Mouse (Mus musculus): ENCODE measurements around the gene Ccndbp1.
"Not testable (repeated sequence)": the region's sequence is repeated elsewhere in the genome, so short reads cannot be mapped to it uniquely, and the experiment has no call there.

The Ccndbp1 gene

GRCm38 (mm10) chr2:121007925-121008663, at the start of gene Ccndbp1:
Gene Ccndbp1, plus strand, starts transcription at chr2:121008403.
- DNase-seq (ENCODE audit: low spot score), result peak; percentile 96

DNA sequence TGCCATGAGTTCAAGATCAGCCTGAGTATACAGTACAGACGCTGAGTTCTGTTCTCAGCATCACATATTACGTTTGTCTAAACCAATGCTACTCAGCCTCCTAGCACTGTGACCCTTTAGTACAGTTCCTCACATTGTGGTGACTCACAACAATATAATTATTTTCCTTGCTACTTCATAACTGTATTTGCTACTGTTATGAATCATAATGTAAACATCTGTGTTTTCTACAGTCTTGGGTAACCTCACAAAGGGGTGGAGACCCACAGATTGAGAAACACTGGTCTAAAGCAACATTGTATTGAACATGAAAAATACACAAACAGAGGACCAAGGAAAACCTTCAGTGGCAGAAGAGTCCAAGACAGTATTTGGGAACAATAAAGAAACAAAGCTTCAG, 48.8 kb upstream of the Ccndbp1 start:
- DNase-seq (ENCODE audit: low spot score), result no peak

GRCm38 (mm10) chr2:120959827-120960226, 48.4 kb upstream of the Ccndbp1 start:
- no peak for DNase-seq (ENCODE audit: low spot score)

DNA sequence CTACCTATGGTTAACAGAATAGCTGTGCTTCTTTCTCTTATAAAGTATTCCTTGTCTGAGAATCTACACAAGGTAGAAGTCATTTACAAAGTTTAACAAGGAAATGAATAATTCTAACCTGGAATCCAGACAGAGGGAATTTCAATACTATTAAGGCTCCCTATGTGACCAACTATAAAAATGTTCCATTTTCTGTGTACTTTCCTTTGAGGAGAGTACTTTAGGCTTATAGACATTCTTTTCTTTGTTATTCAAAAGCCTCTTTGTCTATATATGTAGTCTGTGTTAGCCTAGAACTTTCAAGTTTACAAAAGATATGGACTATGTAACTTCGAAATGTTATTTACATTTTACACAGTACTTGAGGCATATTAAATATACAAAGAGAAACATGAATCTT, 47.9 kb upstream of the Ccndbp1 start:
- DNase-seq (ENCODE audit: low spot score), result no peak

DNA sequence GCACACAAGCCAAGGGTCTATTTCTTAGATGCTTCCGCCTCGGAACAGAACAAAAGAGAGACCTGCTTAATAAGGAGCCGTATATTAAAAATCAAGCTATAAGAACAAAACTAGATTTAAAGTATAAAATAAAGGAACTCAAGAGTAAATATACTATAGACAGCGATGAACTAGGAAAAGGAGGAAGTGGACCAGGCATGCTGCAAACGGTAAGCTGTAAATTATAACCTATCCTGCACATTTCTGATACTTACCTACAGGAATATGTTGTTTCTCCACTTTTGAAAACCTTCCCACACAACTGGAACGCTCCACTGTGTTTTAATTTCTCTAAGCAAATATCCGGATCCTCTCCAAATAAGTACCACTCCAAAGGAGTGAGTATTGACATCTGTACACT, 45.1 kb upstream of the Ccndbp1 start:
- no peak for DNase-seq (ENCODE audit: low spot score)

- DNase-seq (ENCODE audit: low spot score), result no peak
Observed at GRCm38 (mm10) chr2:120965486-120965885, 42.7 kb upstream of the Ccndbp1 start.

DNA sequence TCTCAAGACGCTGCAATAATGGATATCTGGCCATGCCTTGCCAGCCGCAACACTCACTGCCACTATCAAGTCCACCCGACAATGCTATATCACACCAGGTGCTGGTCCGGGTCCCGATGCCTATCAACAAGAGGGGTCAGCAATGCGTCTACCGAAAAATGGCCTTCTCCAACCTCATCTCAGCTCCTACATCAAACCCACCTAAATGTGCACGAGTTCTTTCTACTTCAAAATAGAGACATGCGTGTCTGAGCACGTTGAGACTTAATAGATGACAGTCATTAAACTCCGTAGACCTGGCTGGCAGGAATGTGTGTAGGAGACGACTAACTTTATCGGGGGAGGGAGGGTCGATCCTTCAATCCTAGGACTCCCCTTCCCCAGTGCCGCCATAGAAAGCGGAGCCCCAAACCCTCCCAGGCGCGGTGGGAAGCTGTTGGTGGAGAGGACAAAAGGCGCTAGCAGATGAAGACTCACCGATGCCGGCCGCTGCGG, 38.1 kb upstream of the Ccndbp1 start:
- no peak for DNase-seq (ENCODE audit: low spot score)

DNA sequence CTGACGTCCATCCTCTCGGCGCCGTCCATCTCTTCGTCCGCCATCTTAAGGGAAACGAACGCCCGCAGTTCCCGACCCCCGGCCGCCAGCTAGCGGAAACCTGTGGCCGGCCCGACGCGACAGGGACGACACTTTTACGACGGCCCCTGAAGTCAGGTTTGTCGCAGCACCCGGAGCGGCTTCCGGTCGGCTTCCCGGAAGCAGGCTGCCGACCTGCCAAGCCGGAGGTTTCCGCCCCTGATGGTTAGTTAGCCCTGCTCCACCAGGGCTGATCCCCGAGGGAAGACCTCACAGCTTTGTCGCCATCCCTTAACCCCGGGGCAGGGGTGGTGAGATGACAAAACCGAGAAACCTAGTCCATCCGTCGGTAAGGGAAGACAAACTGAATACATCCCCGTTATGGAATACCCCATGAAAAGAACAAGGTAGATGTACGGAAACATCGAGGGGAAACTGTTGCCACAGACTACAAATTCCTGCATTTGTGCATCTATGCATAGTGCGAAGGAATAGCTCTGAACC, 37.6 kb upstream of the Ccndbp1 start, which contains the start of gene Ubr1:
Gene Ubr1 (minus strand): TSS at position 157 of the 522 bp plus-strand sequence.
- DNase-seq (ENCODE audit: low spot score), result peak; percentile 94

DNA sequence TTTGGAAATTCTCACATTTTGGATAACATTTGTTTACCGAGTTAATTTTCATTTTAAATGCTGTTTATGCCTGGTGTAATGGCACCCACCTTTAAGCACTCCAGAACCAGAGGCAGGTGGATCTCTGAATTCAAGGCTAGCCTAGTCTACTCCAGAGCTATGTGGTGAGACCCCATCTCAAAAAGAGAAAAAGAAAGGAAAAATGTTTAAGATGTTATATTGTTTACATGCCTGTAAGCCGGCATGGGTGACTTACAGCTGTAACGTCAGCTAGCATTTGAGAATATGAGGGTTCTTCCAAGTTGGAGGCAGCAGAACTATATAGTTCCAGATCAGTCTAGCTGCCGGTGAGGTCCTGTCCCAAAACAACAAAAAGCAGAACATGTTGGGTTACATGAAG, 36.4 kb upstream of the Ccndbp1 start:
- DNase-seq (ENCODE audit: low spot score), result no peak

DNA sequence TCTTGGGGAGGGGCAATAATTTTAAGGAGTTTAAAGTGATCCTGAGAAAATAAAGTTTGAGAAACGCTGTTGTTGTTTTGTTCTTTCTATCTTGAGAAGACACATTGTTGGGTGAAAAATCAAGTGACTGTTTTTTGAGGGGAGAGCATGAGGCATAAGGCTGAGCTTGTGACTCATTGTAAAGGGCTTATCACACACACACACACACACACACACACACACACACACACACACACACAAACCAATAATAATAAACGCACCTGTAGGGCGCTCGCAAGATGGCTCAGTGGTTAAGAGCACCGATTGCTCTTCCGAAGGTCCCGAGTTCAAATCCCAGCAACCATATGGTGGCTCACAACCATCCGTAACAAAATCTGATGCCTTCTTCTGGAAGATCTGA, 35.9 kb upstream of the Ccndbp1 start:
- not testable (repeated sequence) for DNase-seq (ENCODE audit: low spot score)

DNA sequence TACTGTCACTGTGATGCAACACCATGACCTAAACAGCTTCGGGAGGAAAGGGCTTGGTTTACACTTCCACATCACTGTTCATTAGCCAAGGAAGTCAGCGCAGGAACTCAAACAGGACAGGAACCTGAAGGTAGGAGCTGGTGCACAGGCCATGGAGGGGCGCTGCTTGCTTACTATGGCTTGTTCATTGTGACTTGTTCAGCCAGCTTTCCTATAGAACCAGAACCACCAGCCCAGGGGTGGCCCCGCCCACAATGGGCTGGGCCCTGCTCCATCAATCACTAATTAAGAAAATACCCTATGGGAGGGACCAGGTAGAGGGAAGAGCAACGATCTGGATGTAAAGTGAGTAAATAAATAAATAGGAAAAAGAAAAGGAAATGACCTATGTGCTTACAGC, 35.2 kb upstream of the Ccndbp1 start:
- DNase-seq (ENCODE audit: low spot score), result peak; percentile 6

GRCm38 (mm10) chr2:120976308-120976707, 31.9 kb upstream of the Ccndbp1 start:
- DNase-seq (ENCODE audit: low spot score), result no peak

- DNase-seq (ENCODE audit: low spot score), result peak; percentile 48
Observed at GRCm38 (mm10) chr2:120976990-120977925, 30.9 kb upstream of the Ccndbp1 start, which contains the start of gene Tmem62. Gene Tmem62, plus strand, starts transcription at chr2:120977017.

GRCm38 (mm10) chr2:120977926-120978692, 30.1 kb upstream of the Ccndbp1 start:
- DNase-seq (ENCODE audit: low spot score), result no peak

- DNase-seq (ENCODE audit: low spot score), result peak; percentile 11
Observed at GRCm38 (mm10) chr2:120978693-120979037, 29.5 kb upstream of the Ccndbp1 start.

GRCm38 (mm10) chr2:120979819-120980218, 28.4 kb upstream of the Ccndbp1 start:
- DNase-seq (ENCODE audit: low spot score), result no peak

DNA sequence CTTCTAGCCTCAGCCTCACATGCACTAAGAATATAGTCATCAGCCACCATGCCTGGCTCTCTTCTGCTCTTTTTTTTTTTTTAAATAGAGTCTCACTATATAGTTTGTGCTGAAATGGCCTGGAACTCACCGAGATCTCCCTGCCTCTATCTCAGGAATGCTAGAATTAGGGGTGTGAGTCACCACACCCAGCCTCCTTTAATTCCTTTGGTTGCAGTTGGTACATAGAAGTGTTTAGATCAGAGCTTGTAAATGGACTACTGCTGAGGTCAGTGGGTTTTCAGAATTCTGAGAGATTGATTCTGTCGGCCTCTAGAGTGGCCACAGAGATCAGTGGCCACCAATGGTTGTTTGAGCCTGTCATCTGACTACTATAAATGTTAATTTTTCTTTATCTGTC, 27.3 kb upstream of the Ccndbp1 start:
- DNase-seq (ENCODE audit: low spot score), result no peak

GRCm38 (mm10) chr2:120983611-120984010, 24.6 kb upstream of the Ccndbp1 start:
- DNase-seq (ENCODE audit: low spot score), result no peak

- DNase-seq (ENCODE audit: low spot score), result no peak
Observed at GRCm38 (mm10) chr2:120985241-120985640, 23.0 kb upstream of the Ccndbp1 start.

- DNase-seq (ENCODE audit: low spot score), result no peak
Observed at GRCm38 (mm10) chr2:120991196-120991595, 17.0 kb upstream of the Ccndbp1 start.

DNA sequence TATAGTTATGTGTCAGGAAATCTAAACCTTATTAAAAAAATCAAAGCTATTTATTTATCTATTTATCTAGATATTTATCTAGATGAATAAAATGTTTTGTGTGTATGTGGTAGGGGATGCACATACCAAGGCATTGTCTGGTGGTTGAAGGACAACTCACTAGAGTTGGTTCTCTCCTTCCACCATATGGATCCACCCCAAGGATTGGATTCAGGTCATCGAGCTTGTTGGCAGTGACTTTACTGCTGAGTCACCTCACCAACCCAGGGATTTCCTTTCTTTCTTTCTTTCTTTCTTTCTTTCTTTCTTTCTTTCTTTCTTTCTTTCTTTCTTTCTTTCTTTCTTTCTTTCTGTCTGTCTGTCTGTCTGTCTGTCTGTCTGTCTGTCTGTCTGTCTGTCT, 11.6 kb upstream of the Ccndbp1 start:
- DNase-seq (ENCODE audit: low spot score), result not testable (repeated sequence)

DNA sequence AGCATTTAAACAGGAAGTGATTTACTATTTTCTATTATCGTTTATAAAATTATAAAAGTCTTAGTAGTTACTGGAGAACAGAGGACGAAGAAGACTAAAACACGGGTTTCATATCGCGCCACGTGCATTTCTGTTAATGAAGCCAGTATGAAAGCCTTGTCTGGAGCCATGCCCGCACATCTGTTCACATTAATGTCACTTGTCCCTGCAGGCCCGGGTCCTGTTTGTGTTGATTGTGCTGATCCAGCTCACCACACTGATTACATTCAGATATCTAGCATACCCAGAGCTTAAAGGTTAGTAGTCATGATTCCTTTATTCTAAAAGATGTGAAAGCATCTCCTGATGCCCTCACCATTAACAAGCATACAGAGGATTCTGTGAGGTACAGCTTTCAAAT, 9.3 kb upstream of the Ccndbp1 start:
- no peak for DNase-seq (ENCODE audit: low spot score)
